Mouse (Mus musculus) lung, adult 2 months (tissue): Measurements from ENCODE around the gene Nsd1.

Experiments
- CTCF ChIP-seq: fragments of 200-500 bp; IDR thresholded peaks from 2 replicates; pipeline ENCODE4 v1.5.1; 2011; ENCODE audit warnings: mild to moderate bottlenecking, low read length, control low read depth; ENCODE audit not compliant: insufficient read depth
- POLR2A ChIP-seq: fragments of 200-500 bp; IDR thresholded peaks from 2 replicates; pipeline ENCODE4 v1.6.1; 2011; ENCODE audit warnings: low read depth, mild to moderate bottlenecking, control low read depth, low read length, borderline replicate concordance; ENCODE audit errors: extremely low read depth

- TF ChIP-seq POLR2A (no peak), CTCF (no peak)
Observed at GRCm38 (mm10) chr13:55212011-55212360, 2.4 kb downstream of the Nsd1 start.
